Mouse (Mus musculus): ENCODE results near the gene Gm20894.
"Not testable (repeated sequence)": the region's sequence is repeated elsewhere in the genome, so short reads cannot be mapped to it uniquely, and the experiment has no call there.

The Gm20894 gene

GRCm38 (mm10) chrY:28271412-28271811 is at the start of gene Gm20894:
Gm20894 (minus strand) TSS chrY:28271512.
- not testable (repeated sequence) for ATAC-seq (ENCODE audit: low TSS enrichment)

All from frontal cortex, adult (tissue).